Mouse (Mus musculus): Measurements from ENCODE around the gene Atf2.
"Not testable (repeated sequence)": the region's sequence is repeated elsewhere in the genome, so short reads cannot be mapped to it uniquely, and the experiment has no call there.

Atf2 gene

DNA sequence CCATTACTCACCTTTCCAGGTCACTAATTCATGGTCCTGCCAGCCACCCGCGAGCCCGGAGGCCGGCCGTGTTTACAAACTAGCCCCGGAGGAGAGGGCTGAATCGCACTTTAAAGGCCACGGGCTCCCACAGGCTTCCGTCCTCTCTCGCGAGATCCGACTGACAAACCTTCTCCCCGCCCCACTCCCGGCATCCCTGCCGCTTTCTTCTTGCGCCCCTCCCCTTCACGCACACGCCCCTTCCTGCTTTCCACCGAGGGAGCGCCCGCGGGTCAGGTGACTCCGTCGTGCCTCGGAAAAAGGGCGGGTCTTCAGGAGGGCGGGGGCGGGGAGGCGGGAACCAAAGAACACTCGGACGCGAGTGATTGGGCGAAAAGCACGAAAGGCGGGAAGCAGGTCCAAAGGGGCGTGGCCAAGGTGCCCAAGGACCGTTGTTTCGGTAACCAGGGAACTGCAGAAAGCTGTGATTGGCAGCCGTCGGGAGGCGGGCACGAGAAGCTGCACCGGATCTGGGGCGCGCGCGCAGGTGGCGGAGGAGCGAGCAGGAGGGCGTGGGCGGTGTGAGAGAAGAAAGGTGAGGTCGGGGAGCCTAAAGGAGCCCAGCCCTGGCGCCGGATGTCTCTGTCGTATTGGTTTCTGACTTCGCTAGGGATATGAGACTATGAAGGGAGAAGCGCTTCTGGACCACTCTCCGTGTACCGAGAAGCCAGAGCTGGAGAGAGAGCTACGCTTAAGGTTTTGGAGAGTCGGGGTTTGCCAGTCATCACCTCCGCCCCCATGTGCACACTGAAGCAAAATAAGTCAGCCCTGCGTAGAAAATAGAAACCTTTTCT, at the start of gene Atf2:
Gene Atf2 (minus strand): TSS at position 176 of the 833 bp plus-strand sequence.
- DNase-seq (ENCODE audit: low read depth): peak; percentile 99

DNA sequence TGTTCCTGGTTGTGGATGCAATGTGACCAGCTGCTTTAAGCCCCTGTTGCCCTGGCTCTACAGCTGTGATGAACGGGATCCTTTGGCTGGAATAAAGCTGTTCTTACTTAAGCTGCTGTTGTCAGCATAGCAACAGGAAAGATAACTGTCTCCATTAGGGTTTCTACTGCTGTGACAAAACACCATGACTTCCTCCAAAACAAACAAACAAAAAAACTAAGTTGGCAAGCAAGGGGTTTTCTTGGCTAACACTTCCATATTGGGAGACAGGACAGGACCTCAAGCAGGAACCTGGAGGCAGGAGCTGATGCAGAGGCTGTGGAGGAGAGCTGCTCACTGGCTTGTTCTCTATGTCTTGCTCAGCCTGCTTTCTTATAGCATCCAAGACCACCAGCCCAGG, 48.8 kb upstream of the Atf2 start:
- DNase-seq (ENCODE audit: low read depth): no peak

DNA sequence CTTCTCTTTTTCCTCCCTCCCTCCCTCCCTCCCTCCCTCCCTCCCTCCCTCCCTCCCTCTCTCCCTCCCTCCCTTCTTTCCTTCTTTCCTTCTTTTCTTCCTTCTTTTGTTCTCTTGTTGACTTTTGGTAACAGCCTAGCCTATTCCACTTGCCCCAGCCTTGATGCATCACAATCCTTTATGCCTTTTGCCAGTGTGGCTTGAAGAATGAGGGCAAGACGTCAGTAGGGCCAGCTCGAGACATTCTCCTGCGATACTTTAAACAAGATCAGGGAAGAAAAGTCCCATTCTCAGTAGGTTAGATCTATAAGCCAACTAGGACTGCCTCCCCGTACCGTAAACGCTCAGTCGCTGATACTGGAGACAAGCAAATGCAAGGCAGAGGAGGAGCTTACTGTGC, 48.0 kb upstream of the Atf2 start:
- no peak for DNase-seq (ENCODE audit: low read depth)

DNA sequence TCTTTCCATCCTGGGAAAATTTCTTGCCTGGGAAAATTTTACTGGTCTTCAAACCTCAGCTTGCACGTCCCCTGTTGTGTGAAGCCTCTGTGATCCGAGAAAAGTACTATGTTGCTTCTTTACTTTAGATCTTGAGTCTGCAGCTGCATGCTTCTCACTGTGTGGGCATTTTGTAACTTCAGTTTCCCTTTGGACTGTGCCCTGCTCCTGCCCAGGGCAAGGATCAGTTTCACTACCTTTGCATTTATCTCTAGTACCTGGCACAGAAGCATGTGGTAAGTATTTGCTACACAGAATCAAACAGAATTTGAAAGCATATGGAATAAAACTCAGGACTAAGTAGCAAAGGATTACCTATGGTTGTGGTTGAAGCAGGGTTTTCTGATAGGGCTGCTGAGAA, 46.5 kb upstream of the Atf2 start:
- no peak for DNase-seq (ENCODE audit: low read depth)

DNA sequence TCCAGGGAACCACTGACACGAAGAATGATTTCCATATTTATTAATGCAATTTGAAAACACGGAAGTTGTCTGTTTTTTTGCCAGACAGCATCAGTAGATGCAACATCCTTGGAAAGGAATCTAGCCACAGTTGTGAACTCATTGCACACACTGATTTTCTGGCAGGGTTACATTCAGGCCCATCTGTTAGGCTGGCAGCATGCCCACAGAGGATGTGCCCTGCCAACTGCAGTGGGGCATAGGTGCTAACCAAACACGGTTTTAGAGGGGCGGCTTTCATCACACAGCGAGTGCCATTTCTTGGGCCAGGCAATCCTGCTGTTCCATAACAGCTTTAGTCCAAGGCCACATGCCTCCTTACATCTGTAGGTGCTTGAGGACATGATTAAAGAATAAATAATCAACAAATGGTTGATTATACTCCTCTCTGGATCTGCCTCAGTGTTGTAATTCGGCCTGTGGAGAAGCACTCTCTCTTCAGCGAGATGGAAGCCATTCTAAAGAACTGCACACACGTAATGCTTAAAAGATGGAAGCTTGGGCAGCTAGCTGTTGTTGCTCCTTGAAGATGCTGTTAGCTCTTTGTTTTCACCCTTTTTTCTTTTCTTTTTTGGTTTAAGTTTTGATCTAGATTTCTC, 40.4 kb upstream of the Atf2 start:
- DNase-seq (ENCODE audit: low read depth): no peak

DNA sequence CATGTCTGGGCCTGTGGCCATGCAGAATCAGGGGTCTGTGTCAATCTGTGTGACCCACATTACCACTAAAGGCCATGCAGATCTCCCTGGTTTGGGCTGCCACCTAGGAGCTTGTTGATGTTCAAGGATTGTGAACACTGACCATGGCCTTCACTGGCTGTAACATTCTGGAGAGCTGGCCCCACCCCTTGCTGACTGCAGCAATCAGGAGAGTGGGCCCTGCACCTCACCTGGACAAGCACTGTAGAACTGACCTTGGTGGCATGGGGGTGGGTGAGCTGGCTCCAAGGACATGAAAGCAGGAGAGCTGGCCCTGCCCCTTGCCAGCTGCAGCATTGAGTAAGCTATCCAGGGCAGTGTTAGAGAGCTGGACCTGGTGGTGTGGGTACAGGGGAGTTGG, 35.3 kb upstream of the Atf2 start:
- no peak for DNase-seq (ENCODE audit: low read depth)

DNA sequence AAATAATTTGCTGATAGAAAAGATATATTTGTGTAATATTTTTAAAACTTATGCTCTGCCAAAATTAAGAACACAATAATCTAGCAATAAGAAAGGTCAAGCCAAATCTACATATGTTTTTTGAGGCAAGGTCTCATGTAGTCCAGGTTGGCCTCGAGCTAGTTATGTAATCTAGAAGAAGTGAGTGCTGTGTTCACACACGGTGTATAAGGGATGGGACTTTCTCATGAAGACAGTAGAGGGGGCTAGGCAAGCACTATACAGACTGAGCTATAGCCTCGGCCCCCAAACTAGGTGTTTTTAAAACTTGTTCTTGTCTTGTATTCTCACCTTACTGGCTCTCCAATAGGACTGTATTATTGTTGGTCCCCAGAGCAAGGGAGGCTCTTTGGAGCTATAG, 33.1 kb upstream of the Atf2 start:
- no peak for DNase-seq (ENCODE audit: low read depth)

DNA sequence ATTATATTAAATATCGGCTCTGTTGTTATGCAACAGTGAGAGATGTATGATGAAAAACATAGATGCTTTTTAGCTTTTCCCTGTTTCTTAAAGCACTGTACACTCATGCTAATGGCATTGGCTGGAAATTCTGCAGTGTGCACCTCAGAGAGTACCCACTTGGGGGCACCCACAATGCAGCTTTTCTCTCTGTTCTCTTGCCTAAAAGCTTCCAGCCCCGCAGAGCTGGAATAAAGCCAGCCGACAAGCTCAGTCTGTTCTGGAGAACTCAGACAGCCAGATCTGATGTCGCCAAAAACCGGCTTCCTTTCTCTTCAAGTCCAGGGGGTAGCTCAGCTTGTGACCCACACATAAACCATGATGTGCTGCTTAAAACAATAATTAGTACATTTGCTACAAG, 32.6 kb upstream of the Atf2 start:
- no peak for DNase-seq (ENCODE audit: low read depth)

DNA sequence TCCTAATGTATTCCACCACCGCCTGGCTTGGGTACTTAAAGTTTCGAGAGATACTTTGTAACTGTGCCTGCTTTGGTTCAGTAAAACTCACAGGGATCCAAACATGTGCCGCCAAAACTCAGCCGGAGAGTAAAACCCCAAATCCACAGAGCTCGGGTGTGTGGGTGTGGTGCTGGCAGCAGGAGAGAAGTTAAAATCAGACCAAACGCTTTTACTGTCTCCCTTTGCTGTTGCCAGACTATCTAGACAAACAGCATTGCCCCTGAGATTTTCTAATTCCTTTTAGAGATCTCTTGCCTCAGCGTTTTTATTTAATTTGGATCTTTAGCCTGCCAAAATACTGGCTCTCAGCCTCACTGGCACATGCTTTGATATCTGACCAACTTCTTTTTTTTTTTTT, 27.2 kb upstream of the Atf2 start:
- DNase-seq (ENCODE audit: low read depth): no peak

DNA sequence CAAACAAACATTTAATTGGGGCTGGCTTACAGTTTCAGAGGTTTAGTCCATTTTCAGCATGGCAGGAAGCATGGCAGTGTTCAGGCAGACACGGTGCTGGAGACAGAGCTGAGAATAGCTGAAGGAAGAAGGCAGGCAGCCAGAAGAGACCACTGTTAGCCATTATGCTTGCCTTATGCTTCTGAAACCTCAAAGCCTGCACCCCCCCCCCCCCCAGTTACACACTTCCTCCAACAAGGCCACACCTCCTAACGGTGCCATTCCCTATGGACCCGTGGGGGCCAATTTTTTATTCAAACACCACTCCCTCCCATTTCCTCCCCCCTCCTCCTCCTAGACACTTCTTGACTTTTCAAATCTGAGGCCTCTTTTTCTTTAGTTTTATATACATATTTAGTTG, 19.8 kb upstream of the Atf2 start:
- DNase-seq (ENCODE audit: low read depth): no peak

DNA sequence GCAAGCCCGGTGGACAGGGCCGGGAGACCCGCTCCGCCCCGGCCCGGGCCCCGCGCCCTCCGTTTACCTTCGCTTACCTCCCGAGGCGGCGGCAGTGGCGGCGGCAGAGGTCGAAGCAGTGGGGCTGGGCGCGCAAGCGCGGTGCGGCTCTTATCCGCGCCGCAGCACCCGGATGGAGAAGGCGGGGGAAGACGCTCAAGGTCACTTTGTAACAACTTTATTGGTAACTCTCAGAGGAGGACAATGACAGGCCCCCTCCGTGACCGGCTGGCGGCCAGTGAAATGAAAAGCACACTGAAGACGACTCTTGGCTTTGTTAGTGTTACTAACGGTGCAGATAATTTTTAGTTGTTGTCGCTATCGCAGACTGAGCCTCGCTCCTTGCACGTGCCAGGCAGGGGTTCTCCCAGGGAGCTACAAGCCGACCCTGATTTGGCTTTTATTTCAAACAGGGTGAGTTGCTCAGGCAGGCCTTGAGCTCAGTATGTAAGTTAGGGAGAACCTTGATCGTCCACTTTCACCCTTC, 18.8 kb upstream of the Atf2 start, which contains the start of gene Atp5g3:
Gene Atp5g3 (minus strand): TSS at position 152 of the 526 bp plus-strand sequence.
- DNase-seq (ENCODE audit: low read depth): peak; percentile 93

DNA sequence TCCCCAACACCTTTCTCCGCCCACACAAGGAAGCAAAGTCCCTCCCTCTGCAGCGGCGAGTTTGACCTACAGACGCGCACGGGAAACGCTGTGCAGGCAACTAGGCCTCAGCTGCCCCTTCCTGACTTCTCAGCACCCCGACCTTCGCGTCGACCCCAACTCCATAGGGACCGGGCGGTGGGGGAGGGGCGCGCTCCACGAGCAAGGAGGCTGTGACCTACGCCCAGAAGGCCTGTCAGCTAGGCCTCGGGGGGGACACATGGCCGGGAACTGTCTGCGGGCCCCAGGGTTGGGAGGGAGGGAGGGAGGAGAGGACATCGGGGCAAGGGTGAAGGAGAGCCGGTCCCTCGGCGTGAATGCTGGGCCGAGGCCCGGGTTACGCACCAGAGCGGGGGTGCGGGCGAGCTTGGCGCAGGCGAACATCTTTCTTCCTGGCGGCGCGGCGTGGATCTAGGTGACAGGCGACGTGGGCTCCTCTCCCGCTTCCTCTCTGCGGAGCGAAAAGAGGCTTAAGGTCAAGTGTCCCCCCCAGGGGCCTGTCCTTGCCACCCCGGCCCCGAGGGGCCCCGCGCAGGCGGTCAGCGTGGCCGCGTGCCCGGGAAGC, 18.2 kb upstream of the Atf2 start:
- peak; percentile 56 for DNase-seq (ENCODE audit: low read depth)

DNA sequence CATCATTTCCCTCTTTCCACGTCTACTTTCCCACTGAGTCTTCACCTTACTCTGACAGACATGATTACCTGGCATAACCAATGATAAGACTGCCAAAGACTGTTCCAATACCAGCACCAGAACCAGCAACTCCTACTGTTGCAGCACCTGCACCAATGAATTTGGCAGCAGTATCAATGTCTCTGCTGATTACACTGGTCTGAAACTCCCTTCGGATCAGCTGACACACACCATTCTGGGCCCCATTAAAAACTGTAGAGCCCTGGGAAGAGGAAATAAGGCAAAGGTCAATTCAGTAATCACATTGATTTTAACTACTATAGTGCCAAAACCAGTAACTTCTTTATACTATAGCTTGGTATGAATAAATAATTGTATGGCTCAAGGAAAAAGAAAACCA, 16.7 kb upstream of the Atf2 start:
- DNase-seq (ENCODE audit: low read depth): no peak

DNA sequence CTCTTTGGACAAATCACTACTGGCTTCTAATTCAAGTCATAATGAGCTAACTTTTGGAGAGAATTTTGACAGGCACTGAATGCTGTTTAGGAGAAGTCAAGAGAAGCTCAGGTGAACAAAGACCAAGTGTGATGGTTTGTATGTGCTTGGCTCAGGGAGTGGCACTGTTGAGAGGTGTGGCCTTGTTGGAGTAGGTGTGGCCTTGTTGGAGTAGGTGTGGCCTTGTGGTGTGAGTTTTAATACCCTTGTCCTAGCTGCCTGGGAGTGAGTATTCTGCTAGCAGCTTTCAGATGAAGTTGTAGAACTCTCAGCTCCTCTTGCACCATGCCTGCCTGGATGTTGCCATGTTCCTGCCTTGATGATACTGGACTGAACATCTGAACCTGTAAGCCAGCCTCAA, 12.2 kb upstream of the Atf2 start:
- DNase-seq (ENCODE audit: low read depth): not testable (repeated sequence)

DNA sequence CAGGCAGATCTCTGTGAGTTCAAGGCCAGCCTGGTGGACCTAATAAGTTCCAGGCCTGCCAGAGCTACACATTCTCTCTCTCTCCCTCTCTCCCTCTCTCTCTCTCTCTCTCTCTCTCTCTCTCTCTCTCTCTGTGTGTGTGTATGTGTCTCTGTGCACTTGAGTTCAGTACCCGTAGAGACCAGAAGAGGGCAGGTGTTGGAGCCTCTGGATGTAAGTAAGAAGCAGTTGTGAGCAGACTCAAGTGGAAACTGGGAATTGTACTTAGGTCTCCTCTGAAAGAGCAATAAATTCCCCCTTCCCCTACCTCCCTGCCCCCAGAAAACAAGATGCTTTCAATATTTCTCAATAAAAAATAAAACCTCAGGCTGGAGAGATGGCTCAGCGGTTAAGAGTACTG, 11.1 kb upstream of the Atf2 start:
- no peak for DNase-seq (ENCODE audit: low read depth)

DNA sequence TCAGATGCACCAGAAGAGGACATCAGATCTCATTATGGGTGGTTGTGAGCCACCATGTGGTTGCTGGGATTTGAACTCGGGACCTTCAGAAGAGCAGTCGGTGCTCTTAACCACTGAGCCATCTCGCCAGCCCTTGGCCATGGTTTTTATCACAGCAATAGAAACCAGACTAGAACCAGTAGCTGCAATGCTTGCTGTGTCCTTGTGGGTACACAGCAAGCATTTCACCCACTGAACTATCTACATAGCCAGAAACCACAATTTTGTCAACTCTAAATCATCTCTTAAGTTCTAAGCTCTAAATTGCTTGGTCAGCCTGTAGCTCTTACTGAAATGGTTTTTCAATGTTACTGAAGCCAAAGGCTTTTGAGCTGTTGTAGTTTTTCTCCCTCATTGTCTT, 9.9 kb upstream of the Atf2 start:
- not testable (repeated sequence) for DNase-seq (ENCODE audit: low read depth)

DNA sequence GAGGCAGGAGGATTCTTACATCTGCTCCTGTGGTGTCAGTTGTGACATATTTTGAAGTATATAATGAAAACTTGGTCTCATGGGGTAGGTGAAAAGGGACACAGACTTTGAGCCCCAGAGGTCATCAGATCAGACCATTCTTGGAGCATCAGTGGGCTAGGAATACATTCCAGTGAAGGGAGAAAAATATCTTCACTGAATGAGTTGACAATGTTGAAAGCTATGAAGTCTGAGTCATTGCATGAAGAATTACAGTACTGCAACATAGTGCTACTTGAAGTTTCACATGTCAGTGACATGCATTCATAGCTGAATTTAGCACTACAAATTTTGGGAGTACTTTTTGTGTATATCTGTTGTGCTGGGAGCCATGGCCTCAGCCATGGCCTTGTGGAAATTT, 8.7 kb upstream of the Atf2 start:
- DNase-seq (ENCODE audit: low read depth): no peak

DNA sequence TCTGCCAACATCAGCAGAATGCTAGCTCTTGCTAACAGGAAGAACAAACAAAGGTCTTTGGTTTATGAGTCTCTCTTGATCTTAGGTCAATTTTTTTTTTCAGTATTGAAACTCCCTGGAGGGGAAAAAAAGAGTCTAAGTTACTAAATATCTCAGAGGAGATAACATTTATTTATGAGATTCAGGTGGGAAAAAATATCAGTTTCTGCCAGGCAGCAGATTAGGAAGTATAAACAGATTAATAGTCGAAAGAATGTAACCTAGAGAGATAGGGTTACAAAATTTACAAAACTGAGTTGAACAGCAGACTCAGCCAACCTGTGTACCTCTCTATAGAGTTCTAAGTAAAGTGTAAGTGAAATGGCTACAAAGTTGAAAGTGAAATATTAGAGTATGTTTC, 7.9 kb upstream of the Atf2 start:
- no peak for DNase-seq (ENCODE audit: low read depth)

DNA sequence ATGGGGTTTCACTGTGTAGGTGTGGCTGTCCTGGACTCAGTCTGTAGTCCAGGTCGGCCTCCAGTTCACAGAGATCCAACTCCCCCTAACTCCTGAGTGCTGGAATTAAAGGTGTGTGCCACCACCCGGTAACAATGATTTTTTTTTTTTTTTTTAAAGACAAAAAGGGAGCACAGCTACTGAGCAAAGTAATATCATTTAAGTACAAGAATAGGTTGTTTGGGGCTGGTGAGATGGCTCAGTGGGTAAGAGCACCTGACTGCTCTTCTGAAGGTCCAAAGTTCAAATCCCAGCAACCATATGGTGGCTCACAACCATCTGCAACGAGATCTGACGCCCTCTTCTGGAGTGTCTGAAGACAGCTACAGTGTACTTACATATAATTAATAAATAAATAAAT, 4.5 kb upstream of the Atf2 start:
- DNase-seq (ENCODE audit: low read depth): not testable (repeated sequence)

DNA sequence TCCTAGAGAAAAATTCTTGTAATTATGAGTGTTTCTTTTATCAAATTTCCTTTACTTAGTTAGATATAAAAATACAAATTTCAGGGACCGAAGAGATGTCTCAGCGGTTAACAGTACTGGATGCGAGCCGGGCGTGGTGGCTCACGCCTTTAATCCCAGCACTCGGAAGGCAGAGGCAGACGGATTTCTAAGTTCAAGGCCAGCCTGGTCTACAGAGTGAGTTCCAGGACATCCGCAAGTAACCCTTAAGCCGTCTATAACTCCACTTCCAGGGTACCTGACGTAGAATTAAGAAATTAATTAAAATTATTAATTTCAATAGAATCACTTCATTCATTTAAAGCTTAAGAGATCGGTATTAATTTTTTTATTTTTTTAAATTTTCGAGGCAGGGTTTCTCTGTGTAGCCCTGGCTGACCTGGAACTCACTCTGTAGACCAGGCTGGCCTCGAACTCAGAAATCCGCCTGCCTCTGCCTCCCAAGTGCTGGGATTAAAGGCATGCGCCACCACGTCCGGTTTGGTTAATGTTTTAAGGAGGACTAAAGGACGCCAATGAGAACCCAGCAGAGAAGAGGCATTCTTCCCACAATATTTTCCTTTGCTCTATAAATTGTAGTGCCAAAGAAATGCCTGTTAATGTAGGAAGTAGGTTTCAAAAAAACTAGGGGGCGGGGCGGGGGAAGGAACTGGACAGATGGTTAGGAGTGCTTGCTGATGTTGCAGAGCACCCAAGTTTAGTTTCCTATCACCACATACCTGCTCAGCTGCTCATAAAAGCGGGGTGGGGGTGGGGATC, 1.2 kb upstream of the Atf2 start:
- no peak for DNase-seq (ENCODE audit: low read depth)

DNA sequence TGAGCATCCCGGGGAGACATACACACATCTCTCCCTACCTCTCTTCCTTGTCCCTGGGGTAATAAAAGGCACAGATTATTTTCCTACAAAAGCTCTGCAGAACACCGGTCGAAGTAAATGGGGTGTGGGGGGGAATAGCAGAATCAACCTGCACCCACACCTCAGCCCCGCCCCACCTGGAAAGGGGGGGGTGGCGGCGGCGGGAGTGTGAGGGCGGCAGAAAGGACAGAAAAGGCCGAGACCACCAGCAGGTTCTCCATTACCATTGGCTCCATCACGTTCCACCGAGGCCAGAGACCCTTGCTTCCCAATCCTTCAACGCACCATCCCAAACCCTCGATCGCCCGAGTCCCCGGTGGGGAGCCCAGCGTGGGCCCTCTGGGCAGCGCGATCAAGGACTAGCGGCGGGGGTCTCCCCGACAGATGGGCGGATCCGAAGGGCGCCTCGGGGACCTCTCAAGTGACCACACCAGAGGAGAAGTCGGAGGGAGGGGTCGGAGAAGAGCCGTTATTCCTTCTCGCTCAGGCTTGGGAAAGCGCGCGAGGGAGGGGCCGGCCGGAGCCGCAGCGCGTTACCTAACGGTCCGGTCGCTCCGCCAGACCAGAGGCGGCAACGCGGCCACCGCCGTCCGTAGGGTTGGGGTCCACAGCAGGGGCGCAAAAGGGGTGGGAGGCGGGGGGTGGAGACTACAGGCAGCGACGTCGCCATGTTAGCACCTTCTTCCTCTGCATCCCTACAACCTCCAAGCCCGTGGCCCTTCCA, 557 bp downstream of the Atf2 start:
- DNase-seq (ENCODE audit: low read depth): peak; percentile 43
